Mouse (Mus musculus) limb, embryonic 15.5 days (tissue): ENCODE data around the gene Itgb5. TPM values are rescaled to one million over a fixed set of nuclear protein-coding genes. Genes with fewer than 3 reads are reported as not detected.

ENCODE experiments used
- ATAC-seq: fragments of 200-750 bp; cut with Nextera tagmentation; 2 replicates; pipeline ENCODE4 v1.8.0; 2017; ENCODE audit warnings: low read depth, moderate TSS enrichment; ENCODE audit not compliant: insufficient number of reproducible peaks, low FRiP score, low TSS enrichment
- H3K27ac ChIP-seq: fragments of 300-500 bp; sonication (generic); 2 replicates; pipeline ENCODE4 v1.5.1; 2015; ENCODE audit warnings: moderate library complexity, mild to moderate bottlenecking, inconsistent platforms
- H3K27me3 ChIP-seq: fragments of 300-500 bp; sonication (generic); 2 replicates; pipeline ENCODE4 v1.6.1; 2015; ENCODE audit warnings: inconsistent platforms
- H3K36me3 ChIP-seq: fragments of 300-500 bp; sonication (generic); 2 replicates; pipeline ENCODE4 v1.6.1; 2015; ENCODE audit warnings: inconsistent platforms
- H3K4me1 ChIP-seq: fragments of 300-500 bp; sonication (generic); 2 replicates; pipeline ENCODE4 v1.6.1; 2015; ENCODE audit warnings: inconsistent platforms
- H3K4me2 ChIP-seq: fragments of 300-500 bp; sonication (generic); 2 replicates; pipeline ENCODE4 v1.6.1; 2015; ENCODE audit warnings: mild to moderate bottlenecking, inconsistent platforms
- H3K4me3 ChIP-seq: fragments of 300-500 bp; sonication (generic); 2 replicates; pipeline ENCODE4 v1.5.1; 2015; ENCODE audit warnings: mild to moderate bottlenecking, inconsistent platforms
- H3K9ac ChIP-seq: fragments of 300-500 bp; sonication (generic); 2 replicates; pipeline ENCODE4 v1.6.1; 2015; ENCODE audit warnings: inconsistent platforms
- H3K9me3 ChIP-seq: fragments of 300-500 bp; sonication (generic); 2 replicates; pipeline ENCODE4 v1.6.1; 2016; ENCODE audit warnings: inconsistent platforms
- WGBS: fragments of 180-500 bp; shearing (Covaris S2); methylation state at CpG from one replicate; pipeline ENCODE4 v1.1.7; 2015; 5-methylcytosine and 5-hydroxymethylcytosine counted together
- polyA plus RNA-seq: library from polyadenylated mRNA; unstranded; fragments of >200 nt; fragmentation: Nextera tagmentation; extraction: Ambion mirVana; gene quantifications from 2 replicates; pipeline ENCODE4 v1.2.1, GENCODE M21; 2015

Itgb5 gene
- polyA plus RNA-seq, 1 experiment from 2014 or later, result 77.5 TPM

DNA sequence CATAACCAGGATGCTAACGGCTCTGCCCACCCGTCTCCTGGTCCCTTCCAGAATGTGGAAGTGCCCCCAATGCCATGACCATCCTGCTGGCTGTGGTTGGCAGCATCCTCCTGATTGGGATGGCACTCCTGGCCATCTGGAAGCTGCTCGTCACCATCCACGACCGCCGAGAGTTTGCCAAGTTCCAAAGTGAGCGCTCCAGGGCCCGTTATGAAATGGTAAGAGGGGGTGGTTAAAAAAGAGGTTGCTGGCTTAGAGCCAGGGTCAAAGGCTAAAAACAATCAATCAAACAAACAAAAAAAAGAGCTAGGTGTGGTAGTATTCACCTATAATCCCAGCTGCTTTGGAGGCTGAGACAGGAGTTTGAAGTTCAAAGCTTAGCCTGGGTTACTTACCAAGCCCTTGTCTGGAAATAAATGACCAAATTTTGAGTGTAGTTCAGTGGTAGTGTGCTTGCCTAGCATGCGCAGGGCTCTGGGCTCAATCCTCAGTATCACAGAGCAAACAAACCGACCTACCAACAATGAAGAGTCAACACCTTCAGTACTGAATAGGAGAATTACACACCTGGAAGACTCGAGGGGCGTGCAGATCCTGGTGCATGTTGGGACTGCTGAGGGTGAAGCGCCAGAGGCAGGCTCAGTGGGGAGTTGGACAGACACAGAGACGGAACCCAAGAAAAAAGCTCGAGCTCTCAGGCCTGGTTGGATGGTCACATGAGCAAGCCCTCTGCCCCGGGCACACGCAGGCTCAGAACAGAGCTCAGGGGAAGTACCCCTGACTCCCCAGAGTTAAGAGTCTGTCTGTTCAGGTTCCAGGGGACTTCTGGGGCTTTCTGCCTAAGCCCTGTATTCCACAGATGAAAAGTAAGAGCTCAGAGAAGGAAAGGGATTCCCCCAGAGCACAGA is 118.5 kb downstream of the Itgb5 start:
- H3K4me1 ChIP-seq, result peaks cover 8% of the 10 kb centered on the region; the same call in 1 of the 2 replicates

DNA sequence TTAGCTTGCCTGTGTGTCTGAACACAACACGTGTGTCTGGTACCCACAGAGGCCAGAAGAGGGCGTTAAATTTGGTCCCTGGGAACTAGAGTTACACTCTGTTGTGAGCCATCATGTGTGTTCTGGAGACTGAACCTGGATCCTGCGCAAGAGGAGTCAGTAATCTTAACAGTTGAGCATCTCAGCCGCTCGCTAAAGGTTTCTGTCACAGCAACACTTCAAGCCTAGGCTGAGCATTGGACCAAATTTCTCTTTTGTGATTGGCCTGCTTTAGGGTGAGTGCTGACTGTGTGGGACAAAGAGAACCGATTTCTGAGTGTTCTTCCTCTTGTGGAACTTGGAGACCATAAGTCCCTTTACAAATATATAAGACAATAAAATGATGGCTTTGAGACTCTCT is 120.9 kb downstream of the Itgb5 start:
- peaks cover 52% of the 10 kb centered on the region for H3K36me3 ChIP-seq
- H3K27me3 ChIP-seq, result no peaks in the 10 kb centered on the region
- 80% methylated on average over 6 of the region's 6 CpGs for WGBS
- no peak overlapping the region for H3K4me2 ChIP-seq
- no peak overlapping the region for H3K9ac ChIP-seq
- H3K4me3 ChIP-seq, result no peak overlapping the region
- ATAC-seq, result no peak
- no peaks in the 10 kb centered on the region for H3K9me3 ChIP-seq
- no peak overlapping the region for H3K27ac ChIP-seq
- H3K4me1 ChIP-seq, result 0 out of 2 replicates have a peak, but pooled peaks cover 8% of the 10 kb centered on the region

More for the DNA sequence above, 118.5 kb downstream of the Itgb5 start:
- ATAC-seq, result no peak
- Histone ChIP-seq H3K27me3 (no peaks in the 10 kb centered on the region), H3K36me3 (peaks cover 33% of the 10 kb centered on the region; the same call in 1 of the 2 replicates), H3K9ac (no peak overlapping the region), H3K27ac (no peak overlapping the region), H3K4me2 (no peak overlapping the region), H3K4me3 (no peak overlapping the region), H3K9me3 (no peaks in the 10 kb centered on the region)
- 81% methylated on average over 17 of the region's 17 CpGs for WGBS

- no peak overlapping the region for H3K4me2 ChIP-seq
- ATAC-seq, result no peak
- peaks cover 57% of the 10 kb centered on the region for H3K36me3 ChIP-seq
- no peaks in the 10 kb centered on the region for H3K9me3 ChIP-seq
- H3K4me3 ChIP-seq, result no peak overlapping the region
- no peaks in the 10 kb centered on the region for H3K27me3 ChIP-seq
- no peak overlapping the region for H3K9ac ChIP-seq
- 0 out of 2 replicates have a peak, but pooled peaks cover 5% of the 10 kb centered on the region for H3K4me1 ChIP-seq
- no peak overlapping the region for H3K27ac ChIP-seq
- 30% methylated on average over 4 of the region's 4 CpGs for WGBS
Observed at GRCm38 (mm10) chr16:33950830-33951229, 121.4 kb downstream of the Itgb5 start.

GRCm38 (mm10) chr16:33953008-33953407 is 123.5 kb downstream of the Itgb5 start:
- H3K27ac ChIP-seq, result no peak overlapping the region
- 82% methylated on average over 4 of the region's 4 CpGs for WGBS

GRCm38 (mm10) chr16:33954793-33955192 is 125.3 kb downstream of the Itgb5 start:
- Histone ChIP-seq H3K4me1 (no peaks in the 10 kb centered on the region), H3K27me3 (no peaks in the 10 kb centered on the region), H3K9ac (no peak overlapping the region), H3K4me3 (no peak overlapping the region), H3K9me3 (no peaks in the 10 kb centered on the region), H3K36me3 (peaks cover 72% of the 10 kb centered on the region), H3K27ac (no peak overlapping the region), H3K4me2 (no peak overlapping the region)
- 89% methylated on average over 1 of the region's 1 CpGs for WGBS
- ATAC-seq, result no peak

More at GRCm38 (mm10) chr16:33953008-33953407, 123.5 kb downstream of the Itgb5 start:
- Histone ChIP-seq H3K27me3 (no peaks in the 10 kb centered on the region), H3K4me1 (no peaks in the 10 kb centered on the region), H3K9ac (no peak overlapping the region), H3K9me3 (no peaks in the 10 kb centered on the region), H3K36me3 (peaks cover 71% of the 10 kb centered on the region), H3K4me3 (no peak overlapping the region), H3K4me2 (no peak overlapping the region)
- no peak for ATAC-seq

GRCm38 (mm10) chr16:33963509-33963908 is 134.0 kb downstream of the Itgb5 start:
- Histone ChIP-seq H3K9me3 (no peaks in the 10 kb centered on the region), H3K4me3 (no peak overlapping the region), H3K9ac (no peak overlapping the region), H3K4me2 (no peak overlapping the region), H3K36me3 (peaks cover 47% of the 10 kb centered on the region), H3K27me3 (no peaks in the 10 kb centered on the region), H3K4me1 (peaks cover 12% of the 10 kb centered on the region), H3K27ac (no peak overlapping the region)
- ATAC-seq, result no peak
- WGBS, result 89% methylated on average over 6 of the region's 6 CpGs

GRCm38 (mm10) chr16:33965878-33966537 is 136.5 kb downstream of the Itgb5 start:
- peak overlapping the region; percentile 77; the same call in 1 of the 2 replicates for H3K27ac ChIP-seq
- H3K4me2 ChIP-seq, result peak overlapping the region; percentile 79
- H3K4me1 ChIP-seq, result peaks cover 12% of the 10 kb centered on the region
- H3K36me3 ChIP-seq, result peaks cover 22% of the 10 kb centered on the region
- peak overlapping the region; percentile 85 for H3K4me3 ChIP-seq
- H3K9ac ChIP-seq, result peak overlapping the region; percentile 87
- H3K27me3 ChIP-seq, result no peaks in the 10 kb centered on the region
- WGBS, result 5% methylated on average over 15 of the region's 15 CpGs
- no peak for ATAC-seq
- H3K9me3 ChIP-seq, result no peaks in the 10 kb centered on the region

GRCm38 (mm10) chr16:33966538-33967282 is 137.2 kb downstream of the Itgb5 start, which contains the start of gene Umps:
TSS of gene Umps (minus strand) at chr16:33967038.
- H3K36me3 ChIP-seq, result peaks cover 15% of the 10 kb centered on the region
- WGBS, result 1% methylated on average over 44 of the region's 44 CpGs
- H3K27me3 ChIP-seq, result no peaks in the 10 kb centered on the region
- ATAC-seq, result peak; percentile 89
- H3K27ac ChIP-seq, result peak within 1 kb of the TSS; percentile 77
- H3K4me1 ChIP-seq, result peaks cover 12% of the 10 kb centered on the region
- peak within 1 kb of the TSS; percentile 87 for H3K9ac ChIP-seq
- H3K4me3 ChIP-seq, result peak within 1 kb of the TSS; percentile 85
- H3K9me3 ChIP-seq, result no peaks in the 10 kb centered on the region
- peak within 1 kb of the TSS; percentile 79 for H3K4me2 ChIP-seq

DNA sequence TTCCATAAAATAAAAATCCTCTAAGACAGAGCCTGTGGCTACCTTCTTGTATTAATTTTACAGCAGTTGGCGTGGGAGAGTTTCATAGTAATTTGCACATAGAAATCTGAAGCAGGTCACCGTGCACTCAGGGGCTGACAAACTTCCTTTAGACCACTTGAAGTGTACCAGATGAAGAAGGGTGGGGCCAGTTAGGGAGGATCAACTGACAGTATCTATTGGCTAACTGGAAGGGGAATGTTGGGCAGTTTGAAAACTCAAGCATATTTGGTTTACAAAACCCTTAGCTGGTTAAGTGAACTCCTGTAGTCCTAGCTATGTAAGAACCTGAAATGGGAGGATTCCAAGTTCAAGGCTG is 137.8 kb downstream of the Itgb5 start:
- H3K9me3 ChIP-seq, result no peaks in the 10 kb centered on the region
- peak overlapping the region; percentile 87 for H3K9ac ChIP-seq
- peak overlapping the region; percentile 79 for H3K4me2 ChIP-seq
- H3K27ac ChIP-seq, result peak overlapping the region; percentile 77
- peaks cover 10% of the 10 kb centered on the region for H3K36me3 ChIP-seq
- peaks cover 12% of the 10 kb centered on the region for H3K4me1 ChIP-seq
- ATAC-seq, result no peak
- WGBS, result 42% methylated on average over 2 of the region's 2 CpGs
- peak overlapping the region; percentile 85 for H3K4me3 ChIP-seq
- no peaks in the 10 kb centered on the region for H3K27me3 ChIP-seq

- no peak overlapping the region for H3K9ac ChIP-seq
Observed at GRCm38 (mm10) chr16:33979855-33980254, 150.4 kb downstream of the Itgb5 start.

DNA sequence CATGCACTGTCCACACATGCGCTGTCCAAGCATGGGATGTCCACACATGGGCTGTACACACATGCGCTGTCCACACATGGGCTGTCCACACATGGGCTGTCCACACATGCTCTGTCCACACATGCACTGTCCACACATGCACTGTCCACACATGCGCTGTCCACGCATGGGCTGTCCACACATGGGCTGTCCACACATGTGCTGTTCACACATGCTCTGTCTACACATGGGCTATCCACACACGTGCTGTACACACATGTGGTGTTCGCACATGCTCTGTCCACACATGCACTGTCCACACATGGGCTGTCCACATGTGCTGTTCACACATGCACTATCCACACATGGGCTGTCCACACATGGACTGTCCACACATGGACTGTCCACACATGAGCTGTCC is 154.2 kb downstream of the Itgb5 start:
- Histone ChIP-seq H3K27me3 (no peaks in the 10 kb centered on the region; the same call in 1 of the 2 replicates), H3K9me3 (no peaks in the 10 kb centered on the region), H3K4me1 (no peaks in the 10 kb centered on the region), H3K36me3 (no peaks in the 10 kb centered on the region), H3K9ac (no peak overlapping the region), H3K4me2 (no peak overlapping the region), H3K4me3 (no peak overlapping the region), H3K27ac (no peak overlapping the region)
- WGBS, result 93% methylated on average over 6 of the region's 6 CpGs
- ATAC-seq, result no peak

More at GRCm38 (mm10) chr16:33979855-33980254, 150.4 kb downstream of the Itgb5 start:
- H3K9me3 ChIP-seq, result no peaks in the 10 kb centered on the region
- H3K27me3 ChIP-seq, result no peaks in the 10 kb centered on the region
- H3K4me2 ChIP-seq, result no peak overlapping the region
- no peaks in the 10 kb centered on the region for H3K4me1 ChIP-seq
- WGBS, result 71% methylated on average over 2 of the region's 2 CpGs
- ATAC-seq, result no peak
- H3K4me3 ChIP-seq, result no peak overlapping the region
- H3K27ac ChIP-seq, result no peak overlapping the region
- H3K36me3 ChIP-seq, result no peaks in the 10 kb centered on the region
